Mouse (Mus musculus): ENCODE measurements around the gene Tpm3. TPM values are rescaled to one million over a fixed set of nuclear protein-coding genes. Genes with fewer than 3 reads are reported as not detected.

Gene Tpm3
- total and polyA plus RNA-seq, 3 experiments, result 309 to 810 (median 448) TPM

- Histone ChIP-seq H3K4me3 (replicated peaks in 1 of 3; ENCODE audit: low read depth in 2 of 3, low read length in 2 of 3, poor library complexity in 1 of 3) (no peak overlapping the region), H3K79me2 (replicated peaks; ENCODE audit: control insufficient read depth, extremely low read depth, insufficient read depth, poor library complexity, severe bottlenecking) (no peaks in the 10 kb centered on the region), H3K27ac (ENCODE audit: insufficient read depth, low read depth) (no peak overlapping the region), H3K36me3 (replicated peaks in 1 of 2; ENCODE audit: control insufficient read depth in 1 of 2, insufficient read depth in 1 of 2, low read length in 1 of 2) (peaks cover 35 to 80% of the 10 kb centered on the region in 2 experiments), H3K4me1 (ENCODE audit: control insufficient read depth in 1 of 2, insufficient read depth in 2 of 2) (no peaks in the 10 kb centered on the region), H3K9me3 (replicated peaks; ENCODE audit: low read length) (no peaks in the 10 kb centered on the region), H3K9ac (ENCODE audit: insufficient read depth, low read depth) (no peak overlapping the region), H3K27me3 (replicated peaks) (no peaks in the 10 kb centered on the region), H3K4me2 (ENCODE audit: insufficient read depth, low read depth, poor library complexity, severe bottlenecking) (no peak overlapping the region)
- TF ChIP-seq MEF2A (IDR thresholded peaks at IDR 0.05; ENCODE audit: borderline replicate concordance, low read depth, low read length), result no peak
- no peak for TF ChIP-seq ZC3H11A (IDR thresholded peaks at IDR 0.05; ENCODE audit: low read depth, low read length)
- TF ChIP-seq ETS1 (conservative IDR thresholded peaks at IDR 0.05; ENCODE audit: low read depth, low read length), result no peak
- dilution Hi-C loops (cut with MboI; ENCODE audit: extremely low pct_ligation_motif_present, extremely low pct_unique_long_range_greater_than_20kb, low sequenced_read_pairs), result no loop called here
- no peak for DNase-seq (ENCODE audit: extremely low read depth)
- in situ Hi-C loops (cut with MboI; ENCODE audit: low pct_ligation_motif_present, low pct_unique_long_range_greater_than_20kb, low sequenced_read_pairs), result no loop called here
These were observed 9.9 kb upstream of the Tpm3 start for GRCm38 (mm10) chr3:90062539-90062938.

GRCm38 (mm10) chr3:90064383-90064782 lies 8.1 kb upstream of the Tpm3 start:
- no peak overlapping the region for H3K27ac ChIP-seq (ENCODE audit: insufficient read depth, low read depth)
- dilution Hi-C loops (cut with MboI; ENCODE audit: extremely low pct_ligation_motif_present, extremely low pct_unique_long_range_greater_than_20kb, low sequenced_read_pairs), result no loop called here
- no peak for TF ChIP-seq MEF2A (IDR thresholded peaks at IDR 0.05; ENCODE audit: borderline replicate concordance, low read depth, low read length)
- no peak for TF ChIP-seq GABPA (IDR thresholded peaks at IDR 0.05; ENCODE audit: insufficient replicate concordance, low read depth, low read length)
- TF ChIP-seq SIN3A (IDR thresholded peaks at IDR 0.05; ENCODE audit: low read length), result no peak
- no peak for TF ChIP-seq USF1 (IDR thresholded peaks at IDR 0.05; ENCODE audit: low read depth, low read length)
- no peak for TF ChIP-seq CHD2 (IDR thresholded peaks at IDR 0.05; ENCODE audit: low read length)
- no peak for TF ChIP-seq ELF1 (IDR thresholded peaks at IDR 0.05; ENCODE audit: low read depth, low read length)
- TF ChIP-seq ETS1 (conservative IDR thresholded peaks at IDR 0.05; ENCODE audit: low read depth, low read length), result no peak
- no peak for TF ChIP-seq MAZ (IDR thresholded peaks at IDR 0.05; ENCODE audit: low read depth, low read length)
- TF ChIP-seq CHD1 (IDR thresholded peaks at IDR 0.05; ENCODE audit: low read depth, low read length), result no peak
- TF ChIP-seq CTCF (conservative IDR thresholded peaks at IDR 0.05 in 1 of 2, IDR thresholded peaks at IDR 0.05 in 1 of 2; ENCODE audit: low read depth in 2 of 2, low read length in 2 of 2), result no peak
- no peaks in the 10 kb centered on the region for H3K27me3 ChIP-seq (replicated peaks)
- H3K4me2 ChIP-seq (ENCODE audit: insufficient read depth, low read depth, poor library complexity, severe bottlenecking), result no peak overlapping the region
- in situ Hi-C loops (cut with MboI; ENCODE audit: low pct_ligation_motif_present, low pct_unique_long_range_greater_than_20kb, low sequenced_read_pairs), result no loop called here
- DNase-seq (ENCODE audit: extremely low read depth), result no peak
- H3K4me1 ChIP-seq (ENCODE audit: control insufficient read depth in 1 of 2, insufficient read depth in 2 of 2), result no peaks in the 10 kb centered on the region
- no peak overlapping the region for H3K9ac ChIP-seq (ENCODE audit: insufficient read depth, low read depth)
- H3K9me3 ChIP-seq (replicated peaks; ENCODE audit: low read length), result no peaks in the 10 kb centered on the region
- no peaks in the 10 kb centered on the region for H3K79me2 ChIP-seq (replicated peaks; ENCODE audit: control insufficient read depth, extremely low read depth, insufficient read depth, poor library complexity, severe bottlenecking)
- H3K4me3 ChIP-seq (replicated peaks in 1 of 3; ENCODE audit: low read depth in 2 of 3, low read length in 2 of 3, poor library complexity in 1 of 3), result no peak overlapping the region
- H3K36me3 ChIP-seq (replicated peaks in 1 of 2; ENCODE audit: control insufficient read depth in 1 of 2, insufficient read depth in 1 of 2, low read length in 1 of 2), result peaks cover 30 to 71% of the 10 kb centered on the region in 2 experiments

GRCm38 (mm10) chr3:90065553-90065952 lies 6.9 kb upstream of the Tpm3 start:
- H3K9me3 ChIP-seq (replicated peaks; ENCODE audit: low read length), result no peaks in the 10 kb centered on the region
- in situ Hi-C loops (cut with MboI; ENCODE audit: low pct_ligation_motif_present, low pct_unique_long_range_greater_than_20kb, low sequenced_read_pairs), result no loop called here
- H3K4me1 ChIP-seq (ENCODE audit: control insufficient read depth in 1 of 2, insufficient read depth in 2 of 2), result no peaks in the 10 kb centered on the region
- dilution Hi-C loops (cut with MboI; ENCODE audit: extremely low pct_ligation_motif_present, extremely low pct_unique_long_range_greater_than_20kb, low sequenced_read_pairs), result no loop called here
- peak; percentile 59 for DNase-seq (ENCODE audit: extremely low read depth)
- H3K27me3 ChIP-seq (replicated peaks), result no peaks in the 10 kb centered on the region
- H3K36me3 ChIP-seq (replicated peaks in 1 of 2; ENCODE audit: control insufficient read depth in 1 of 2, insufficient read depth in 1 of 2, low read length in 1 of 2), result peaks cover 25 to 64% of the 10 kb centered on the region in 2 experiments
- TF ChIP-seq CTCF (conservative IDR thresholded peaks at IDR 0.05 in 1 of 2, IDR thresholded peaks at IDR 0.05 in 1 of 2; ENCODE audit: low read depth in 2 of 2, low read length in 2 of 2) (peak; percentile 84 to 95), SMC3 (IDR thresholded peaks at IDR 0.05; ENCODE audit: low read depth, low read length) (peak; percentile 67), RAD21 (IDR thresholded peaks at IDR 0.05; ENCODE audit: low read depth, low read length) (peak; percentile 46), USF2 (conservative IDR thresholded peaks at IDR 0.05; ENCODE audit: low read depth, low read length) (no peak), E2F4 (IDR thresholded peaks at IDR 0.05; ENCODE audit: insufficient replicate concordance, low read depth, low read length) (peak; percentile 84; the same call in 1 of the 2 replicates)
- no peak overlapping the region for H3K4me3 ChIP-seq (replicated peaks in 1 of 3; ENCODE audit: low read depth in 2 of 3, low read length in 2 of 3, poor library complexity in 1 of 3)
- no peak overlapping the region for H3K4me2 ChIP-seq (ENCODE audit: insufficient read depth, low read depth, poor library complexity, severe bottlenecking)
- no peak overlapping the region for H3K9ac ChIP-seq (ENCODE audit: insufficient read depth, low read depth)
- H3K79me2 ChIP-seq (replicated peaks; ENCODE audit: control insufficient read depth, extremely low read depth, insufficient read depth, poor library complexity, severe bottlenecking), result no peaks in the 10 kb centered on the region
- H3K27ac ChIP-seq (ENCODE audit: insufficient read depth, low read depth), result no peak overlapping the region

All from CH12.LX (cell line).